Mouse (Mus musculus) layer of hippocampus, adult 18-20 months (tissue): ENCODE measurements around the gene Scube1. TPM values are rescaled to one million over a fixed set of nuclear protein-coding genes. Genes with fewer than 3 reads are reported as not detected.

ENCODE experiments used
- DNase-seq, 2 experiments: peaks; one replicate each; pipeline ENCODE4 v3.0.0; 2022; ENCODE audit warnings: low spot score in 2 of 2
- long read RNA-seq: library from polyadenylated mRNA; stranded (forward); transcript quantifications from one replicate; pipeline ENCODE4 v2.0.0, GENCODE M21; 2021
- total RNA-seq, 2 experiments: library from RNA; stranded (reverse); gene quantifications; 2 replicates each; pipeline ENCODE4 v1.2.3; 2021

Gene Scube1
- total RNA-seq = 10 to 100 TPM; 15.9 to 18.4 TPM
- long read RNA-seq, transcript Scube1-205 (22 exons, 2,989 nt) = major isoform, 5 of 16 reads
- long read RNA-seq, partial matches to known transcripts = 3 of 16 reads
- long read RNA-seq, other reads (novel, unspliced or antisense) = 4 of 16 reads

GRCm38 (mm10) chr15:83724886-83725269 is at the start of gene Scube1:
Gene Scube1, minus strand, starts transcription at chr15:83725021.
- DNase-seq = peak; percentile 83 to 86

- DNase-seq = peak in 1 of 2 experiments; percentile 60
Observed at GRCm38 (mm10) chr15:83772953-83773352, 48.1 kb upstream of the Scube1 start.

- DNase-seq = peak in 1 of 2 experiments; percentile 51
Observed at GRCm38 (mm10) chr15:83772460-83772859, 47.6 kb upstream of the Scube1 start.

GRCm38 (mm10) chr15:83771346-83772053 is 46.7 kb upstream of the Scube1 start:
- DNase-seq = no peak

GRCm38 (mm10) chr15:83765388-83766029 is 40.7 kb upstream of the Scube1 start:
- no peak for DNase-seq

GRCm38 (mm10) chr15:83761512-83761911 is 36.7 kb upstream of the Scube1 start:
- DNase-seq = no peak

GRCm38 (mm10) chr15:83760683-83761082 is 35.9 kb upstream of the Scube1 start:
- peak in 1 of 2 experiments; percentile 72 for DNase-seq

GRCm38 (mm10) chr15:83758958-83759357 is 34.1 kb upstream of the Scube1 start:
- DNase-seq = no peak

GRCm38 (mm10) chr15:83756742-83757141 is 31.9 kb upstream of the Scube1 start:
- no peak for DNase-seq

- no peak for DNase-seq
Observed at GRCm38 (mm10) chr15:83749436-83749835, 24.6 kb upstream of the Scube1 start.

GRCm38 (mm10) chr15:83748986-83749385 is 24.2 kb upstream of the Scube1 start:
- DNase-seq = no peak

- DNase-seq = no peak
Observed at GRCm38 (mm10) chr15:83746311-83746710, 21.5 kb upstream of the Scube1 start.

GRCm38 (mm10) chr15:83742018-83742417 is 17.2 kb upstream of the Scube1 start:
- DNase-seq = no peak

- DNase-seq = peak in 1 of 2 experiments; percentile 27
Observed at GRCm38 (mm10) chr15:83740676-83741422, 16.0 kb upstream of the Scube1 start.

- DNase-seq = peak in 1 of 2 experiments; percentile 47
Observed at GRCm38 (mm10) chr15:83727626-83728025, 2.8 kb upstream of the Scube1 start.

- no peak for DNase-seq
Observed at GRCm38 (mm10) chr15:83726741-83727140, 1.9 kb upstream of the Scube1 start.

GRCm38 (mm10) chr15:83725556-83726200 is 857 bp upstream of the Scube1 start:
- no peak for DNase-seq

GRCm38 (mm10) chr15:83724160-83724885 is 498 bp downstream of the Scube1 start:
- DNase-seq = no peak

- no peak for DNase-seq
Observed at GRCm38 (mm10) chr15:83715582-83716228, 9.1 kb downstream of the Scube1 start.

- DNase-seq = no peak
Observed at GRCm38 (mm10) chr15:83712798-83713197, 12.0 kb downstream of the Scube1 start.
